In the genomic region with DNA sequence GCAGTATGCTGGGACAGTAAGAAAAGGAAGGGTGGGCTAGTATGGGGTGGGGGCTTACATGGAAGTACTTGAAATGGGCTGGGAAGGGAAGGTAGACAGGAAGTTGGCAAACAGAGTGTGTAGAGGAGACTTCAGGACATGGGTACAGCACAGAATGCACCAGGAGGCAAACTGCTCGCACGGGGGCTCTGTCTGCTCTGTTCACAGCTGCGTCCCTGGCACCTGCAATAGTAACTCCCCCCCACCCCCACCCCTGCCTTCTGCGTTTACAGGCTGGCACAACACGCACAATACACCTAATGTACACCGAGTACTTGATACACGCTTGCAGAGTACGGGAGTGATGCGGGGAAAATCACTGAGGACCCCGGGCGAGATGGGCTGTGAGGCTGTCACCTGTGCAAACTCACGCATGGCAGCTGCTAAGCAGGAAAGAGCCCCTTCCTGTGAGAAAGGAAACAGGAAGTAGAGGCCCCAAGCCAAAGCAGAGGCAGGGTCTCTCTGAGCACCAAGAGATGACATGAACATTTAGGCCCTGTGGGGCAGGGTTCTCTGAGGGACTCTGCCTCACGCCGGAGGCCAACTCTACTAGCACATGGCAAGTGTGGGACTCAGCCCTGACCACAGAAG, we compare ENCODE assay signal across 9 mouse cellular contexts. TPM values are rescaled to one million over a fixed set of nuclear protein-coding genes. Genes with fewer than 3 reads are reported as not detected.
DNase-seq lines count a peak whose midpoint lies in the region; ATAC-seq lines count a peak whose summit lies in the region.
"Had no signal": no experiment of that assay in that cellular context is flagged by ENCODE, and none has a peak within 500 bp of the region (broad histone marks: within the 10 kb centered on the region; RNA-seq: fewer than 3 reads in every experiment).

No protein-coding gene starts in this region.

- H3K4me1 ChIP-seq in heart, embryonic 12.5 days (replicated peaks) = peaks cover 93% of the 10 kb centered on the region
- H3K4me1 ChIP-seq in forebrain, embryonic 14.5 days (ENCODE audit: control insufficient read depth, insufficient read depth, low read length) = peaks cover 6% of the 10 kb centered on the region; the same call in 1 of the 2 replicates

- no peak for DNase-seq in heart, postnatal 10 days
- peak; percentile 50 to 54 for DNase-seq in B cell, adult 2 months
- DNase-seq in forebrain, embryonic 14.5 days (ENCODE audit: low spot score) = no peak
- DNase-seq in frontal cortex, postnatal 36 days (ENCODE audit: low spot score in 2 of 2) = no peak
- DNase-seq in right cerebral cortex, adult 2 months (ENCODE audit: low spot score in 2 of 2) = no peak
- DNase-seq in layer of hippocampus, adult 18-20 months (ENCODE audit: low spot score in 2 of 2) = no peak
- DNase-seq: midbrain, embryonic 14.5 days had no signal

- H3K27me3 ChIP-seq in heart, embryonic 12.5 days (replicated peaks) = no peaks in the 10 kb centered on the region
- no peaks in the 10 kb centered on the region for H3K27me3 ChIP-seq in forebrain, embryonic 14.5 days (replicated peaks; ENCODE audit: control insufficient read depth, insufficient read depth, low read length)

- no peak overlapping the region for H3K4me3 ChIP-seq in heart, embryonic 12.5 days
- no peak overlapping the region for H3K4me3 ChIP-seq in forebrain, embryonic 14.5 days (ENCODE audit: low read depth, low read length)

- peaks cover 12% of the 10 kb centered on the region for H3K36me3 ChIP-seq in heart, embryonic 12.5 days
- H3K36me3 ChIP-seq in forebrain, embryonic 14.5 days (ENCODE audit: control insufficient read depth, insufficient read depth, low read length) = no peaks in the 10 kb centered on the region

- peak overlapping the region; percentile 87 for H3K27ac ChIP-seq in heart, embryonic 12.5 days (ENCODE audit: poor library complexity, severe bottlenecking)
- H3K27ac ChIP-seq in forebrain, embryonic 14.5 days (ENCODE audit: low read depth, low read length) = peak overlapping the region; percentile 11; the same call in 1 of the 2 replicates

- 0 out of 2 replicates have a peak, but pooled peaks have one; percentile 20 for ATAC-seq in heart, embryonic 12.5 days (ENCODE audit: insufficient number of reproducible peaks, low FRiP score)
- ATAC-seq in forebrain, embryonic 14.5 days = 0 out of 2 replicates have a peak, but pooled peaks have one; percentile 26
- peak; percentile 15; the same call in 1 of the 2 replicates for ATAC-seq in megakaryocyte progenitor cell, adult 5-6 weeks (replicated peaks; ENCODE audit: poor library complexity)

- H3K9me3 ChIP-seq in heart, embryonic 12.5 days (replicated peaks) = no peaks in the 10 kb centered on the region
- H3K9me3 ChIP-seq in forebrain, embryonic 14.5 days (replicated peaks; ENCODE audit: control insufficient read depth, low read length) = no peaks in the 10 kb centered on the region

- no peak overlapping the region for H3K4me2 ChIP-seq in heart, embryonic 12.5 days
- H3K4me2 ChIP-seq in forebrain, embryonic 14.5 days (ENCODE audit: low read length) = no peak overlapping the region

- intact Hi-C loops in heart, postnatal 10 days (cut with DNase I) = loop anchor here (2.0 kb wide), 1 partner anchor 34 kb away; the partner anchor contains the start of gene Pitpnm2

- WGBS in heart, embryonic 12.5 days = 73% methylated on average over 14 of the region's 14 CpGs
- WGBS in forebrain, embryonic 14.5 days = 87% methylated on average over 14 of the region's 14 CpGs

- H3K9ac ChIP-seq in heart, embryonic 12.5 days = no peak overlapping the region
- no peak overlapping the region for H3K9ac ChIP-seq in forebrain, embryonic 14.5 days (ENCODE audit: low read length)

RNA-seq across cellular contexts. Expression of gene Pitpnm2, which starts 34.9 kb away (rescaled TPM):
- polyA plus RNA-seq in heart, embryonic 12.5 days (2016; fragmentation: Nextera tagmentation; extraction: Ambion mirVana) = 7.5 and 7.8 TPM in 2 replicates
- 10 to 100 TPM; 54.2 to 58.3 TPM for total RNA-seq in heart, postnatal 10 days (2021)
- polyA plus RNA-seq in forebrain, embryonic 14.5 days (2014; fragmentation: Nextera tagmentation; extraction: Ambion mirVana) = 8.5 and 12.2 TPM in 2 replicates
- total RNA-seq in megakaryocyte progenitor cell, adult 5-6 weeks (2015) = 6.0 and 7.5 TPM in 2 replicates
- total RNA-seq in megakaryocyte progenitor cell, adult 5-6 weeks (2017) = 2.5 and 3.1 TPM in 2 replicates
- total RNA-seq in layer of hippocampus, adult 18-20 months (2021) = 100 to 1,000 TPM; 315 to 325 TPM

Comparison
In these comparisons a context has a peak if more than half of its experiments do, and no peak if none do; other contexts are left out.
1. DNase-seq: peak in B cell, adult 2 months (2 of 2); none in heart, postnatal 10 days (0 of 2), forebrain, embryonic 14.5 days (single experiment), frontal cortex, postnatal 36 days (0 of 2), right cerebral cortex, adult 2 months (0 of 2) and layer of hippocampus, adult 18-20 months (0 of 2).
2. RNA of gene Pitpnm2, which starts 34.9 kb away (total RNA-seq): 315 to 325 TPM in layer of hippocampus, adult 18-20 months and 54.2 to 58.3 TPM in heart, postnatal 10 days; 2.5 to 7.5 TPM in megakaryocyte progenitor cell, adult 5-6 weeks; every median in the first group is over 4 times any median in the second.
3. Peak in every context shown above with its lines, with median percentiles within 50 percentile points of each other: ATAC-seq.